Mouse (Mus musculus): Measurements from ENCODE around the gene Ccl4.

Gene Ccl4

GRCm38 (mm10) chr11:83671743-83672142 is 9.4 kb downstream of the Ccl4 start:
- no peak for DNase-seq (ENCODE audit: low spot score in 2 of 2)

GRCm38 (mm10) chr11:83675665-83676064 is 13.3 kb downstream of the Ccl4 start:
- no peak for DNase-seq (ENCODE audit: low spot score in 2 of 2)

GRCm38 (mm10) chr11:83689918-83690317 is 27.5 kb downstream of the Ccl4 start:
- DNase-seq (ENCODE audit: low spot score in 2 of 2): no peak

- DNase-seq (ENCODE audit: low spot score in 2 of 2): no peak
Measured at GRCm38 (mm10) chr11:83692008-83692407, 29.6 kb downstream of the Ccl4 start.

- DNase-seq (ENCODE audit: low spot score in 2 of 2): no peak
Measured at GRCm38 (mm10) chr11:83703705-83704104, 41.3 kb downstream of the Ccl4 start, which contains the start of gene Wfdc17. Gene Wfdc17, plus strand, starts transcription at chr11:83703991.

GRCm38 (mm10) chr11:83708715-83709114 is 46.3 kb downstream of the Ccl4 start, which contains the start of gene Wfdc18:
Gene Wfdc18, plus strand, starts transcription at chr11:83709015.
- DNase-seq (ENCODE audit: low spot score in 2 of 2): no peak

- DNase-seq (ENCODE audit: low spot score in 2 of 2): no peak
Measured at GRCm38 (mm10) chr11:83709683-83710082, 47.3 kb downstream of the Ccl4 start.

- no peak for DNase-seq (ENCODE audit: low spot score in 2 of 2)
Measured at GRCm38 (mm10) chr11:83712671-83713070, 50.3 kb downstream of the Ccl4 start.

GRCm38 (mm10) chr11:83713925-83714324 is 51.5 kb downstream of the Ccl4 start:
- DNase-seq (ENCODE audit: low spot score in 2 of 2): no peak

All from thymus, postnatal 10 days (tissue).